Mouse (Mus musculus) limb, embryonic 10.5 days (tissue): ENCODE results near the gene Gm10053. TPM values are rescaled to one million over a fixed set of nuclear protein-coding genes. Genes with fewer than 3 reads are reported as not detected.

Source experiments
- DNase-seq: peaks from one replicate; pipeline ENCODE4 v3.0.0-alpha.2; 2017; ENCODE audit warnings: low spot score
- H3K27ac ChIP-seq: fragments of 300-500 bp; sonication (generic); 2 replicates; pipeline ENCODE4 v1.5.1; 2016; ENCODE audit warnings: mild to moderate bottlenecking
- H3K27me3 ChIP-seq: fragments of 300-500 bp; sonication (generic); 2 replicates; pipeline ENCODE4 v1.6.1; 2016; ENCODE audit warnings: low read depth, mild to moderate bottlenecking; ENCODE audit not compliant: poor library complexity, severe bottlenecking
- H3K36me3 ChIP-seq: fragments of 300-500 bp; sonication (generic); 2 replicates; pipeline ENCODE4 v1.6.1; 2016; ENCODE audit warnings: mild to moderate bottlenecking, moderate library complexity
- H3K4me1 ChIP-seq: fragments of 300-500 bp; sonication (generic); 2 replicates; pipeline ENCODE4 v1.6.1; 2016
- H3K4me3 ChIP-seq: fragments of 300-500 bp; sonication (generic); 2 replicates; pipeline ENCODE4 v1.5.1; 2016; ENCODE audit warnings: mild to moderate bottlenecking, moderate library complexity
- H3K9me3 ChIP-seq: fragments of 300-500 bp; sonication (generic); replicated peaks from 2 replicates; pipeline ENCODE4 v1.6.1; 2016; ENCODE audit warnings: mild to moderate bottlenecking
- WGBS: fragments of 180-500 bp; shearing (Covaris S2); methylation state at CpG from one replicate; pipeline ENCODE4 v1.1.7; 2016; 5-methylcytosine and 5-hydroxymethylcytosine counted together
- polyA plus RNA-seq: library from polyadenylated mRNA; unstranded; fragments of >200 nt; fragmentation: Nextera tagmentation; extraction: Ambion mirVana; gene quantifications from 2 replicates; pipeline ENCODE4 v1.2.1, GENCODE M21; 2016

Gene Gm10053
- polyA plus RNA-seq, 1 experiment from 2014 or later: 304 TPM

DNA sequence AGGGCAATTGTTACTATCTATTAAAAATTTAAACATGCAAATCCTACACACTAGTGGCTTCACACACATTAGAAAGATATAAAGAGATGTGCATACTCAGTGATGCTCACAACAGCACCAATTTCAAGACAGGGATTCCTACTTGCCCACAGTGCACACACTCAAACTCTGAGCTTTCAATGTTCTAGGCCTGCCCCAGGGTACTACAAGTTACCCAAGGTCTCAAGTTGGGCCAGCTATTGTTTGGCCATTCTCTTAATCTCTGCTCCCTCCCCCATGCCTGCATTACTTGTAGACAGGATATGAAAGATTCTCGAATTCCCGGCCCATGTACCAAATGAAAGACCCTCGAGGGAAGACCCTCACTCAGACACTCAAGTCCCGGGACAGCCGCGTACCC, 32.2 kb downstream of the Gm10053 start:
- no peak overlapping the region for H3K27ac ChIP-seq
- no peak for DNase-seq
- H3K27me3 ChIP-seq: peaks cover 31% of the 10 kb centered on the region
- no peaks in the 10 kb centered on the region for H3K4me1 ChIP-seq
- 95% methylated on average over 6 of the region's 6 CpGs for WGBS
- H3K4me3 ChIP-seq: no peak overlapping the region
- no peaks in the 10 kb centered on the region for H3K9me3 ChIP-seq
- H3K36me3 ChIP-seq: no peaks in the 10 kb centered on the region

GRCm38 (mm10) chr19:24908385-24909155, 33.1 kb downstream of the Gm10053 start:
- Histone ChIP-seq H3K36me3 (no peaks in the 10 kb centered on the region), H3K4me3 (no peak overlapping the region), H3K27me3 (peaks cover 22% of the 10 kb centered on the region), H3K4me1 (no peaks in the 10 kb centered on the region), H3K27ac (no peak overlapping the region), H3K9me3 (no peaks in the 10 kb centered on the region)
- WGBS: 95% methylated on average over 3 of the region's 3 CpGs
- DNase-seq: no peak

- Histone ChIP-seq H3K9me3 (no peaks in the 10 kb centered on the region), H3K27ac (no peak overlapping the region), H3K4me1 (no peaks in the 10 kb centered on the region), H3K4me3 (no peak overlapping the region), H3K36me3 (peaks cover 36% of the 10 kb centered on the region), H3K27me3 (no peaks in the 10 kb centered on the region)
- 94% methylated on average over 5 of the region's 5 CpGs for WGBS
- no peak for DNase-seq
Observed at GRCm38 (mm10) chr19:24920866-24921265, 45.4 kb downstream of the Gm10053 start.

Other genes starting within 250 kb of the Gm10053 start
- 0.28 and 0.51 TPM in 2 replicates for gene Tmem252, start 201.7 kb upstream of the Gm10053 start, polyA plus RNA-seq
- gene Pgm5, start 13.8 kb upstream of the Gm10053 start, polyA plus RNA-seq: 0.20 and 0.54 TPM in 2 replicates
- gene Foxd4, start 25.5 kb downstream of the Gm10053 start, polyA plus RNA-seq: not detected in 2 replicates
- 23.6 and 24.2 TPM in 2 replicates for gene Cbwd1, start 85.9 kb downstream of the Gm10053 start, polyA plus RNA-seq
- 1.2 TPM in 2 replicates for gene Dock8, start 123.8 kb downstream of the Gm10053 start, polyA plus RNA-seq